Mouse (Mus musculus) right cerebral cortex, postnatal 36 days (tissue): Measurements from ENCODE around the gene Hlx.

ENCODE experiments used
- DNase-seq, 2 experiments: peaks; one replicate each; pipeline ENCODE4 v3.0.0; 2022; ENCODE audit warnings: low spot score in 2 of 2, mixed read lengths in 1 of 2

Gene Hlx

GRCm38 (mm10) chr1:184716117-184716516 is 16.3 kb downstream of the Hlx start:
- no peak for DNase-seq

GRCm38 (mm10) chr1:184715693-184716092 is 16.7 kb downstream of the Hlx start:
- no peak for DNase-seq

- no peak for DNase-seq
Observed at GRCm38 (mm10) chr1:184714515-184714914, 17.9 kb downstream of the Hlx start.

GRCm38 (mm10) chr1:184713716-184714115 is 18.7 kb downstream of the Hlx start:
- no peak for DNase-seq

GRCm38 (mm10) chr1:184707532-184708248 is 24.7 kb downstream of the Hlx start:
- no peak for DNase-seq

- no peak for DNase-seq
Observed at GRCm38 (mm10) chr1:184704901-184705300, 27.5 kb downstream of the Hlx start.

GRCm38 (mm10) chr1:184699295-184699694 is 33.1 kb downstream of the Hlx start:
- no peak for DNase-seq

GRCm38 (mm10) chr1:184695451-184695850 is 37.0 kb downstream of the Hlx start:
- DNase-seq: no peak

GRCm38 (mm10) chr1:184692204-184692904 is 40.1 kb downstream of the Hlx start:
- no peak for DNase-seq

GRCm38 (mm10) chr1:184691240-184691639 is 41.2 kb downstream of the Hlx start:
- DNase-seq: no peak

- DNase-seq: no peak
Observed at GRCm38 (mm10) chr1:184688026-184688425, 44.4 kb downstream of the Hlx start.

- no peak for DNase-seq
Observed at GRCm38 (mm10) chr1:184687512-184687911, 44.9 kb downstream of the Hlx start.

GRCm38 (mm10) chr1:184683541-184683940 is 48.9 kb downstream of the Hlx start:
- DNase-seq: no peak

GRCm38 (mm10) chr1:184679416-184679965 is 52.9 kb downstream of the Hlx start:
- no peak for DNase-seq

- no peak for DNase-seq
Observed at GRCm38 (mm10) chr1:184677641-184678040, 54.8 kb downstream of the Hlx start.
